Mouse (Mus musculus) ES-E14 (cell line): ENCODE measurements at regions not wholly inside any gene's neighbourhood (a gene's known extent, or its start where the extent isn't known, plus 50 kb on each side); places are given as distances from the start of the nearest gene placed in this dataset.

ENCODE experiments used
- DNase-seq: peaks from one replicate; pipeline ENCODE4 v3.0.0-alpha.2; 2013; ENCODE audit warnings: low read depth, low spot score
- H3K27ac ChIP-seq: 2 replicates; pipeline ENCODE4 v1.5.1; 2012; ENCODE audit warnings: low read depth, mild to moderate bottlenecking, low read length, moderate library complexity, mixed read lengths; ENCODE audit not compliant: poor library complexity, insufficient read depth, severe bottlenecking
- H3K36me3 ChIP-seq: 2 replicates; pipeline ENCODE4 v1.6.1; 2012; ENCODE audit warnings: mild to moderate bottlenecking, low read length, moderate library complexity, mixed read lengths; ENCODE audit not compliant: control insufficient read depth, poor library complexity, insufficient read depth, severe bottlenecking
- H3K4me1 ChIP-seq, 2 experiments: fragments of 150-350 bp in 1 of 2; sonication (generic) in 1 of 2; 2 replicates each; pipeline ENCODE4 v1.6.1; 2012; ENCODE audit warnings: low read length in 2 of 2, mild to moderate bottlenecking in 1 of 2, mixed read lengths in 1 of 2; ENCODE audit not compliant: control insufficient read depth in 2 of 2, insufficient read depth in 2 of 2, poor library complexity in 1 of 2
- H3K4me3 ChIP-seq, 2 experiments: fragments of 150-350 bp in 1 of 2; sonication (generic) in 1 of 2; 2 replicates each; pipeline ENCODE4 v1.5.1; 2012; ENCODE audit warnings: low read length in 2 of 2, low read depth in 1 of 2, mild to moderate bottlenecking in 1 of 2, mixed read lengths in 1 of 2; ENCODE audit not compliant: insufficient read depth in 1 of 2, poor library complexity in 1 of 2, severe bottlenecking in 1 of 2
- H3K9ac ChIP-seq: 2 replicates; pipeline ENCODE4 v1.6.1; 2012; ENCODE audit warnings: low read depth, mild to moderate bottlenecking, low read length, mixed read lengths; ENCODE audit not compliant: poor library complexity, insufficient read depth, severe bottlenecking
- H3K9me3 ChIP-seq: fragments of 150-350 bp; sonication (generic); 2 replicates; pipeline ENCODE4 v1.6.1; 2012; ENCODE audit warnings: low read depth, mild to moderate bottlenecking, low read length; ENCODE audit not compliant: control insufficient read depth, insufficient read depth
- CHD2 ChIP-seq: IDR thresholded peaks from 2 replicates; pipeline ENCODE4 v1.6.1; 2014; ENCODE audit warnings: mild to moderate bottlenecking, low read depth, low read length, inconsistent platforms
- HCFC1 ChIP-seq: IDR thresholded peaks from 2 replicates; pipeline ENCODE4 v1.6.1; 2012; ENCODE audit warnings: low read length, inconsistent platforms, borderline replicate concordance; ENCODE audit not compliant: insufficient read depth
- MAFK ChIP-seq: IDR thresholded peaks from 2 replicates; pipeline ENCODE4 v1.6.1; 2014; ENCODE audit warnings: mild to moderate bottlenecking, low read depth, low read length, inconsistent platforms; ENCODE audit not compliant: insufficient read depth
- ZC3H11A ChIP-seq: IDR thresholded peaks from 2 replicates; pipeline ENCODE4 v1.6.1; 2012; ENCODE audit warnings: low read depth, mild to moderate bottlenecking, inconsistent platforms, low read length, borderline replicate concordance
- ZNF384 ChIP-seq: IDR thresholded peaks from 2 replicates; pipeline ENCODE4 v1.6.1; 2012; ENCODE audit warnings: low read depth, low read length, inconsistent platforms
- in situ Hi-C, 2 experiments: fragments of 600-800 bp; cut with MboI; formaldehyde crosslinking; loops; one replicate each; pipeline ENCODE4 v1.15.1; 2025; ENCODE audit warnings: low sequenced_read_pairs in 2 of 2, inconsistent platforms in 1 of 2; ENCODE audit not compliant: unreplicated experiment in 2 of 2

- H3K9me3 ChIP-seq = no peaks in the 10 kb centered on the region
- no peaks in the 10 kb centered on the region for H3K36me3 ChIP-seq
- no peak overlapping the region for H3K4me3 ChIP-seq
- no peak for DNase-seq
- H3K9ac ChIP-seq = no peak overlapping the region
- TF ChIP-seq ZNF384 = no peak
- no peak for TF ChIP-seq MAFK
- no peak for TF ChIP-seq CHD2
- TF ChIP-seq HCFC1 = no peak
- TF ChIP-seq ZC3H11A = no peak
- H3K27ac ChIP-seq = no peak overlapping the region
- H3K4me1 ChIP-seq = peaks cover 0 to 3% of the 10 kb centered on the region in 2 experiments; a peak in 2 of 4 replicates
- in situ Hi-C loops = no loop called here
Observed at GRCm38 (mm10) chr3:15098981-15099380, 212.9 kb downstream of the Car2 start.

GRCm38 (mm10) chr3:15105627-15106026 is 219.6 kb downstream of the Car2 start:
- Histone ChIP-seq H3K9me3 (no peaks in the 10 kb centered on the region), H3K27ac (no peak overlapping the region), H3K36me3 (no peaks in the 10 kb centered on the region), H3K4me3 (0 out of 4 replicates have a peak overlapping the region, but pooled peaks of 1 of the 2 experiments have one; percentile 6), H3K4me1 (peaks cover 0 to 2% of the 10 kb centered on the region in 2 experiments; a peak in 2 of 4 replicates), H3K9ac (no peak overlapping the region)
- TF ChIP-seq CHD2 (no peak), HCFC1 (no peak), MAFK (no peak), ZC3H11A (no peak), ZNF384 (no peak)
- no peak for DNase-seq
- in situ Hi-C loops = no loop called here

GRCm38 (mm10) chr3:15106281-15106680 is 220.2 kb downstream of the Car2 start:
- peaks cover 0 to 2% of the 10 kb centered on the region in 2 experiments; a peak in 2 of 4 replicates for H3K4me1 ChIP-seq
- no peak overlapping the region for H3K4me3 ChIP-seq
- in situ Hi-C loops = no loop called here
- DNase-seq = no peak
- no peak overlapping the region for H3K27ac ChIP-seq
- H3K9ac ChIP-seq = no peak overlapping the region
- TF ChIP-seq HCFC1 (no peak), MAFK (no peak), CHD2 (no peak), ZC3H11A (no peak), ZNF384 (no peak)
- H3K9me3 ChIP-seq = no peaks in the 10 kb centered on the region
- H3K36me3 ChIP-seq = no peaks in the 10 kb centered on the region

GRCm38 (mm10) chr3:15107301-15107700 is 221.2 kb downstream of the Car2 start:
- Histone ChIP-seq H3K27ac (no peak overlapping the region), H3K36me3 (no peaks in the 10 kb centered on the region), H3K4me1 (peaks cover 2 to 4% of the 10 kb centered on the region in 2 experiments; a peak in 2 of 4 replicates), H3K4me3 (no peak overlapping the region), H3K9me3 (no peaks in the 10 kb centered on the region), H3K9ac (no peak overlapping the region)
- no peak for TF ChIP-seq ZNF384
- TF ChIP-seq MAFK = no peak
- TF ChIP-seq CHD2 = no peak
- no peak for TF ChIP-seq ZC3H11A
- no peak for TF ChIP-seq HCFC1
- in situ Hi-C loops = no loop called here
- no peak for DNase-seq

GRCm38 (mm10) chr3:15108239-15108934 is 222.3 kb downstream of the Car2 start:
- no peak overlapping the region for H3K9ac ChIP-seq

More at GRCm38 (mm10) chr3:15108239-15108934, 222.3 kb downstream of the Car2 start:
- in situ Hi-C loops = no loop called here
- Histone ChIP-seq H3K4me1 (peaks cover 2 to 4% of the 10 kb centered on the region in 2 experiments; a peak in 2 of 4 replicates), H3K4me3 (no peak overlapping the region), H3K27ac (no peak overlapping the region), H3K9me3 (no peaks in the 10 kb centered on the region), H3K36me3 (no peaks in the 10 kb centered on the region)
- DNase-seq = no peak
- TF ChIP-seq ZC3H11A = no peak
- TF ChIP-seq ZNF384 = no peak
- no peak for TF ChIP-seq CHD2
- TF ChIP-seq HCFC1 = no peak
- no peak for TF ChIP-seq MAFK
